Mouse (Mus musculus) spleen, adult 2 months (tissue): ENCODE measurements around the gene Alg14.

Experiments
- CTCF ChIP-seq: fragments of 200-500 bp; IDR thresholded peaks from 2 replicates; pipeline ENCODE4 v1.5.1; 2011; ENCODE audit warnings: mild to moderate bottlenecking, inconsistent platforms; ENCODE audit not compliant: insufficient read depth, insufficient read length, insufficient replicate concordance; ENCODE audit errors: extremely low read depth
- POLR2A ChIP-seq: fragments of 200-500 bp; IDR thresholded peaks from 2 replicates; pipeline ENCODE4 v1.6.1; 2011; ENCODE audit warnings: low read depth, low read length, inconsistent platforms

DNA sequence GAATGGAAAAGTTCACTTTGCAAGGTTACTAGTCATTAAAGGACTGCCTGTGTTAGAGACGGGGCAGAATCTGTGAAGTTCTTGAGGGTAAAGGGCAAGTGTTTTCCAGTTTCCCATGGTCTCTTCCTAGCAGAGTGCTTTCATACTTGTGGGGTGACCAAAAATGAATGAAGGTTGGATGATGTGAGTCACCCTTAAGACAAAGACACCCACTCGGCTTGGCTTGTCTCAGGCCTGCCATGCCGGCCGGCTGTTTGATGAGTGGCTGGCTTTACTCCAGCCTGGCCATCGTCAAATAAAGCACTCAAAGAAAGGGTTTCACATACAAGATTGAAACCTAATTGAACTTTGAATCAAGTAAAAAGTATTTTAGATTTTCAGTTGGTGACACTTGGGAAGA lies 35.8 kb downstream of the Alg14 start:
- no peak for TF ChIP-seq CTCF
- no peak for TF ChIP-seq POLR2A
